Mouse (Mus musculus) midbrain, embryonic 11.5 days (tissue): ENCODE results near the gene Mlx. TPM values are rescaled to one million over a fixed set of nuclear protein-coding genes. Genes with fewer than 3 reads are reported as not detected.

Experiments
- ATAC-seq: fragments of 200-750 bp; cut with Nextera tagmentation; 2 replicates; pipeline ENCODE4 v1.8.0; 2017; ENCODE audit warnings: moderate TSS enrichment, moderate library complexity; ENCODE audit not compliant: low FRiP score
- DNase-seq: peaks from one replicate; pipeline ENCODE4 v3.0.0; 2015; ENCODE audit warnings: low spot score; ENCODE audit errors: missing footprints
- H3K27ac ChIP-seq: fragments of 300-500 bp; sonication (generic); 2 replicates; pipeline ENCODE4 v1.5.1; 2014; ENCODE audit warnings: low read depth, low read length
- H3K27me3 ChIP-seq: fragments of 300-500 bp; sonication (generic); 2 replicates; pipeline ENCODE4 v1.6.1; 2014; ENCODE audit warnings: mild to moderate bottlenecking, low read length, moderate library complexity, mixed read lengths; ENCODE audit not compliant: control insufficient read depth, insufficient read depth
- H3K36me3 ChIP-seq: fragments of 300-500 bp; sonication (generic); 2 replicates; pipeline ENCODE4 v1.6.1; 2014; ENCODE audit warnings: mild to moderate bottlenecking, low read length, moderate library complexity, mixed read lengths; ENCODE audit not compliant: control insufficient read depth, insufficient read depth
- H3K4me1 ChIP-seq: fragments of 300-500 bp; sonication (generic); 2 replicates; pipeline ENCODE4 v1.6.1; 2014; ENCODE audit warnings: low read length; ENCODE audit not compliant: control insufficient read depth, insufficient read depth
- H3K4me2 ChIP-seq: fragments of 300-500 bp; sonication (generic); 2 replicates; pipeline ENCODE4 v1.6.1; 2014; ENCODE audit warnings: mild to moderate bottlenecking, moderate library complexity
- H3K4me3 ChIP-seq: fragments of 300-500 bp; sonication (generic); 2 replicates; pipeline ENCODE4 v1.5.1; 2014; ENCODE audit warnings: low read depth, low read length
- H3K9ac ChIP-seq: fragments of 300-500 bp; sonication (generic); 2 replicates; pipeline ENCODE4 v1.6.1; 2014; ENCODE audit warnings: low read length
- H3K9me3 ChIP-seq: fragments of 300-500 bp; sonication (generic); 2 replicates; pipeline ENCODE4 v1.6.1; 2016; ENCODE audit warnings: low read length; ENCODE audit not compliant: control insufficient read depth
- WGBS: fragments of 180-500 bp; shearing (Covaris S2); extraction: QIAGEN DNeasy Blood & Tissue Kit; methylation state at CpG from one replicate; pipeline ENCODE4 v1.1.7; 2014; 5-methylcytosine and 5-hydroxymethylcytosine counted together
- polyA plus RNA-seq: library from polyadenylated mRNA; unstranded; fragments of >200 nt; fragmentation: Nextera tagmentation; extraction: Ambion mirVana; gene quantifications from 2 replicates; pipeline ENCODE4 v1.2.1, GENCODE M21; 2014

The Mlx gene
- polyA plus RNA-seq, 1 experiment from 2014 or later, result 47.0 TPM

DNA sequence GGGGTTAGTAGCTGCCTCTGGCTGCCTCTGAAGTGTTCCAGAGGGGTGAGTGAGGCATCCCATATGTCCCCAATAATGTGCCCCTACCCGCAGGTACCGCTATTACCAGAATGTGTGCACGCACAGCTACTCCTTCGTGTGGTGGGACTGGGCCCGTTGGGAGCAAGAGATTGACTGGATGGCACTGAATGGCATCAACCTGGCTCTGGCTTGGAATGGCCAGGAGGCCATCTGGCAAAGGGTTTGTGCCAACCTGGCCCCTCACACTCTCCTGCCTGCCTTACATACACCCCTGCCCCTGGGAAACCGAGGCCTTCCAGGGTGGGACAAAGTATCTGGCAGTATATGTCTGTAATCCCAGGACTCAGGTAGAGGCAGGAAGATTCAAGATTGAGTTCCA lies 16.1 kb upstream of the Mlx start:
- H3K27ac ChIP-seq, result no peak overlapping the region
- DNase-seq (no peak), ATAC-seq (no peak)
- H3K9me3 ChIP-seq, result no peaks in the 10 kb centered on the region
- peaks cover 7% of the 10 kb centered on the region for H3K4me1 ChIP-seq
- peaks cover 2% of the 10 kb centered on the region; the same call in 1 of the 2 replicates for H3K27me3 ChIP-seq
- peak overlapping the region; percentile 86; the same call in 1 of the 2 replicates for H3K9ac ChIP-seq
- no peak overlapping the region for H3K4me3 ChIP-seq
- WGBS, result 81% methylated on average over 6 of the region's 6 CpGs
- peak overlapping the region; percentile 99; the same call in 1 of the 2 replicates for H3K4me2 ChIP-seq
- H3K36me3 ChIP-seq, result no peaks in the 10 kb centered on the region

GRCm38 (mm10) chr11:101071810-101072428 lies 15.2 kb upstream of the Mlx start:
- H3K27me3 ChIP-seq, result peaks cover 7% of the 10 kb centered on the region
- H3K4me3 ChIP-seq, result no peak overlapping the region
- no peak for DNase-seq
- H3K4me1 ChIP-seq, result peaks cover 5% of the 10 kb centered on the region
- no peaks in the 10 kb centered on the region for H3K9me3 ChIP-seq
- 75% methylated on average over 14 of the region's 14 CpGs for whole genome bisulfite sequencing
- no peak overlapping the region for H3K27ac ChIP-seq
- H3K9ac ChIP-seq, result no peak overlapping the region
- no peak for ATAC-seq
- no peaks in the 10 kb centered on the region for H3K36me3 ChIP-seq
- no peak overlapping the region for H3K4me2 ChIP-seq

DNA sequence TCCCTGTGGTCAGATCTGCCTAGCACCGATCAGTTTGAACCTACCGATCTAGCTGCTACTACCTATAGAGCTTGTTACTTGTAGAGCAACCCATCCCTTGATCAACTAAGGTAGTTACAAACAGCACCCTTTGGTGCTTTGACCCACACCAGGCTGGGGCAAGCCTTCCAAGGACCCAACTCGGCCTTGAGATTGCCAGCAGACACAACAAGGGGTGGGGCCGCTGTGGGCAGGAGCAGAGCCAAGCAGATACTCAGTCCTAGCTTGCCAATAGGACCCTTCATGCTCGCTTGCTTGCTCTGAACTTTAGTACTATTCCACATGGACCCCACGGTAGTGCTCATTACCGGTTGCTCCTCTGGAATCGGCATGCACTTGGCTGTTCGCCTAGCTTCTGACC lies 9.0 kb upstream of the Mlx start, which contains the start of gene Hsd17b1:
Gene Hsd17b1 (plus strand): TSS at position 291 of the 400 bp plus-strand sequence.
- no peak within 1 kb of the TSS for H3K4me3 ChIP-seq
- peaks cover 4% of the 10 kb centered on the region for H3K4me1 ChIP-seq
- no peak within 1 kb of the TSS for H3K9ac ChIP-seq
- no peak for DNase-seq
- WGBS, result 70% methylated on average over 9 of the region's 9 CpGs
- ATAC-seq, result no peak
- no peak within 1 kb of the TSS for H3K4me2 ChIP-seq
- no peaks in the 10 kb centered on the region for H3K9me3 ChIP-seq
- H3K36me3 ChIP-seq, result no peaks in the 10 kb centered on the region
- peaks cover 50% of the 10 kb centered on the region for H3K27me3 ChIP-seq
- no peak within 1 kb of the TSS for H3K27ac ChIP-seq

- H3K27ac ChIP-seq, result no peak overlapping the region
- no peak for DNase-seq
- H3K4me1 ChIP-seq, result peaks cover 8% of the 10 kb centered on the region
- no peak overlapping the region for H3K4me2 ChIP-seq
- 1% methylated on average over 27 of the region's 27 CpGs for WGBS
- H3K27me3 ChIP-seq, result peaks cover 50% of the 10 kb centered on the region
- no peak overlapping the region for H3K4me3 ChIP-seq
- H3K9ac ChIP-seq, result no peak overlapping the region
- no peak for ATAC-seq
- no peaks in the 10 kb centered on the region for H3K9me3 ChIP-seq
- no peaks in the 10 kb centered on the region for H3K36me3 ChIP-seq
These were observed 7.3 kb upstream of the Mlx start for GRCm38 (mm10) chr11:101079746-101080145.

GRCm38 (mm10) chr11:101080421-101080820 lies 6.7 kb upstream of the Mlx start:
- H3K9ac ChIP-seq, result no peak overlapping the region
- no peak overlapping the region for H3K4me2 ChIP-seq
- H3K4me3 ChIP-seq, result no peak overlapping the region
- H3K4me1 ChIP-seq, result peaks cover 8% of the 10 kb centered on the region
- ATAC-seq (no peak), DNase-seq (no peak)
- peaks cover 50% of the 10 kb centered on the region for H3K27me3 ChIP-seq
- H3K9me3 ChIP-seq, result no peaks in the 10 kb centered on the region
- H3K27ac ChIP-seq, result no peak overlapping the region
- no peaks in the 10 kb centered on the region for H3K36me3 ChIP-seq
- WGBS, result 58% methylated on average over 5 of the region's 5 CpGs

GRCm38 (mm10) chr11:101081659-101082058 lies 5.4 kb upstream of the Mlx start:
- no peak for ATAC-seq
- Histone ChIP-seq H3K9ac (peak overlapping the region; percentile 91), H3K4me3 (peak overlapping the region; percentile 86), H3K9me3 (no peaks in the 10 kb centered on the region), H3K27me3 (peaks cover 47% of the 10 kb centered on the region), H3K4me1 (peaks cover 14% of the 10 kb centered on the region), H3K4me2 (peak overlapping the region; percentile 97), H3K36me3 (no peaks in the 10 kb centered on the region), H3K27ac (peak overlapping the region; percentile 33; the same call in 1 of the 2 replicates)
- DNase-seq, result no peak
- WGBS, result 5% methylated on average over 10 of the region's 10 CpGs

DNA sequence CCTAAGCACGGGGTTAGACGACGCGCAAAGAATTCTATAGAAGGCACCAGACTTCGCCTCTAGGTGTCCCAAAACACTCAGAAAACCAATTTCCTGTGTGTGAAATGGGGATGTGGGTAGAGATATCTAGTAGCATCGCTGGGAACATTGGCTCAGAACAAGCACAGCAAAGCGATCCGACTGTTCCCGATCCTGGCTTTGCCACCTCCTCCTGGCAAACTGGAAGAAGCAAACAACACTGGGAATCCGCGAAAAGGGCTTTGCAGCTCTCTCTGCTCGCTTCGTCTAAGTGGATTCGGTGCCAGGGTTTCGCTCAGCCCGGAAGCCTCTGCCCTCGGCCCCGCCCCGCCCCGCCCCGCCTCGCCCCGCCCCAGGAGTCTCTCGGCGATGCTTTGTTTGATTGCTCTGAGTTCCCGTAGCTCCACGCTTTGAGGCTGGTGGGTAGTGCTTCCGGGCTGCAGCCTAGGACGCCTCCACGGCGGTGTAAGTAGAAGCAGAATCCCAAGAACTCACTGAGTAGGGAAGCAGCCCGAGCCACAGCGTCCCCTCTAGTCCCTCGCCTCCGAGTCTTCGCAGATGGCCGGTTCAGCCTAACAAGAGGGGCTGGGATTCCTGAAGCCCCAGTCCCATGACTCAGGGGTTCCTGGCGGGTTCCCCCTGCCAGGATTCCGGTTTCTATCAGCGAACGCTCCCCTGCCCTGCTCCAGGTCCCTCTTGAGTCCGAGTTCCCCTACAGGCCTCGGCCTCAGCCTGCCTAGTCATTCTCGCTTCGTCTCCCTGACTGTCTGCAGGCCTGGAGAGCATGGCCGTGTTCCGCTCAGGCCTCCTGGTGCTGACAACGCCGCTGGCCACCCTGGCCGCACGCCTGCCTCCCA lies 4.6 kb upstream of the Mlx start, which contains the start of gene Coasy:
Gene Coasy (plus strand): TSS at position 358 of the 875 bp plus-strand sequence.
- Histone ChIP-seq H3K4me1 (peaks cover 17% of the 10 kb centered on the region), H3K4me2 (peak within 1 kb of the TSS; percentile 97), H3K9me3 (no peaks in the 10 kb centered on the region), H3K36me3 (no peaks in the 10 kb centered on the region), H3K4me3 (peak within 1 kb of the TSS; percentile 86), H3K27me3 (peaks cover 41% of the 10 kb centered on the region), H3K9ac (peak within 1 kb of the TSS; percentile 91), H3K27ac (peak within 1 kb of the TSS; percentile 56)
- WGBS, result under 1% methylated on average over 51 of the region's 51 CpGs
- peak; percentile 86 for ATAC-seq
- DNase-seq, result peak; percentile 98

GRCm38 (mm10) chr11:101083083-101083697 lies 3.9 kb upstream of the Mlx start:
- Histone ChIP-seq H3K4me2 (peak overlapping the region; percentile 97), H3K4me1 (peaks cover 24% of the 10 kb centered on the region), H3K36me3 (no peaks in the 10 kb centered on the region), H3K9me3 (no peaks in the 10 kb centered on the region), H3K27ac (peak overlapping the region; percentile 56), H3K4me3 (peak overlapping the region; percentile 86), H3K9ac (peak overlapping the region; percentile 91), H3K27me3 (peaks cover 34% of the 10 kb centered on the region)
- peak; percentile 47; the same call in 1 of the 2 replicates for ATAC-seq
- WGBS, result 38% methylated on average over 19 of the region's 19 CpGs
- peak; percentile 83 for DNase-seq
